Comparison of ENCODE assay signal across 28 mouse cellular contexts in the genomic region with DNA sequence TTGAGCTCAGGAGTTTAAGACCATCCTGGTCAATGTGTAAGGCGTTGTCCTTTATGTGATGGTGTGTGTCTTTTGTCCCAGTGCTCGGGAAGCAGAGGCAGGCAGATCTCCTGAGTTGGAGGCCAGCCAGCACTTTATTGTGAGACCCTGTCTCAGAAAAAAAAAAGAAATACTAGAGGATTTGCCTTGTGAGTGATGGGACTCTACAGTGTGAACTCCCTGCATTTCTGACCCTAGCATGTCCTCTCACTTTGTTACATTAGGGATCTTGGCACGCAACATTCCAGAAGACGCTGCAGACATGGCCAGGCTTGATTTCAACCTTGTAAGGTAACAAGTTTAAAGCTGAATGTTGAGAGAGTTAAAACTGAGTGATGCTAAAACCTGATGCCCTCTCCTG.
"Had no signal": no experiment of that assay in that cellular context is flagged by ENCODE, and none has a peak within 500 bp of the region (broad histone marks: within the 10 kb centered on the region; RNA-seq: fewer than 3 reads in every experiment).

No protein-coding gene starts in this region.

- H3K9ac ChIP-seq: embryonic facial prominence, embryonic 12.5 days; embryonic facial prominence, embryonic 13.5 days; embryonic facial prominence, embryonic 15.5 days; forebrain, embryonic 12.5 days; forebrain, embryonic 13.5 days; forebrain, embryonic 15.5 days; forebrain, postnatal 0 days had no signal

- H3K27ac ChIP-seq: embryonic facial prominence, embryonic 10.5 days; embryonic facial prominence, embryonic 12.5 days; embryonic facial prominence, embryonic 13.5 days; embryonic facial prominence, embryonic 15.5 days; forebrain, embryonic 10.5 days; forebrain, embryonic 12.5 days; forebrain, embryonic 13.5 days; forebrain, embryonic 15.5 days; gastrocnemius, adult 2 months; heart, adult 2 months had no signal

- H3K4me3 ChIP-seq: embryonic facial prominence, embryonic 10.5 days; embryonic facial prominence, embryonic 12.5 days; embryonic facial prominence, embryonic 13.5 days; embryonic facial prominence, embryonic 15.5 days; erythroblast, embryonic 14.5 days; forebrain, embryonic 10.5 days; forebrain, embryonic 12.5 days; forebrain, embryonic 13.5 days; forebrain, embryonic 15.5 days; gastrocnemius, adult 2 months; heart, adult 2 months had no signal

- H3K4me2 ChIP-seq: embryonic facial prominence, embryonic 12.5 days; embryonic facial prominence, embryonic 13.5 days; embryonic facial prominence, embryonic 15.5 days; forebrain, embryonic 12.5 days; forebrain, embryonic 13.5 days; forebrain, embryonic 15.5 days had no signal

- H3K27me3 ChIP-seq: embryonic facial prominence, embryonic 12.5 days; embryonic facial prominence, embryonic 13.5 days; embryonic facial prominence, embryonic 15.5 days; forebrain, embryonic 12.5 days; forebrain, embryonic 13.5 days; forebrain, embryonic 15.5 days had no signal

- H3K9me3 ChIP-seq: embryonic facial prominence, embryonic 10.5 days; forebrain, embryonic 12.5 days; forebrain, embryonic 15.5 days had no signal

- ATAC-seq: forebrain, embryonic 13.5 days; forebrain, embryonic 14.5 days; forebrain, embryonic 15.5 days; forebrain, embryonic 16.5 days; forebrain, postnatal 0 days had no signal

- DNase-seq: cerebellum, adult 2 months; cerebellum, adult 8-10 months; cerebellum, adult 9-10 months; cerebellum, adult 9-11 months; cerebellum, postnatal 10 days; cerebellum, postnatal 14 days; cerebellum, postnatal 25 days; cerebellum, postnatal 36 days; embryo, embryonic 11 days; forebrain, postnatal 0 days; gastrocnemius, adult 2 months; gastrocnemius, postnatal 10 days; gastrocnemius, postnatal 14 days; gastrocnemius, postnatal 25 days; gastrocnemius, postnatal 36 days; heart, adult 18-20 months; heart, adult 2 months had no signal
